Mouse (Mus musculus) heart, adult 18-20 months (tissue): ENCODE measurements around the gene Defb42. TPM values are rescaled to one million over a fixed set of nuclear protein-coding genes. Genes with fewer than 3 reads are reported as not detected.
A peak's percentile ranks its signal among the peaks of the same experiment; 100 is the strongest.

ENCODE experiments used
- DNase-seq, 2 experiments: peaks; one replicate each; pipeline ENCODE4 v3.0.0; 2021 to 2022; ENCODE audit warnings: mixed read lengths in 1 of 2
- long read RNA-seq, 2 experiments: library from polyadenylated mRNA; stranded (forward); transcript quantifications; one replicate each; pipeline ENCODE4 v2.0.0; 2021
- total RNA-seq, 2 experiments: library from RNA; stranded (reverse); gene quantifications; 2 replicates each; pipeline ENCODE4 v1.2.3; 2021

Defb42 gene
- under 1 TPM in 1 of 2 experiments, not detected in 1; 0.22 TPM for total RNA-seq
- long read RNA-seq, experiment 1 = 0 reads
- long read RNA-seq, experiment 2 = 0 reads

- DNase-seq = no peak
Measured at GRCm38 (mm10) chr14:63046691-63047090, at the start of gene Defb42. Gene Defb42, plus strand, starts transcription at chr14:63046991.

- DNase-seq = no peak
Measured at GRCm38 (mm10) chr14:62997777-62998176, 49.0 kb upstream of the Defb42 start, which contains the start of gene Defb47. Gene Defb47, plus strand, starts transcription at chr14:62998077.

- DNase-seq = no peak
Measured at GRCm38 (mm10) chr14:62998977-62999376, 47.8 kb upstream of the Defb42 start.

- DNase-seq = no peak
Measured at GRCm38 (mm10) chr14:63002588-63002987, 44.2 kb upstream of the Defb42 start.

- DNase-seq = no peak
Measured at GRCm38 (mm10) chr14:63011471-63011870, 35.3 kb upstream of the Defb42 start, which contains the start of gene Defb43. Gene Defb43, plus strand, starts transcription at chr14:63011771.

GRCm38 (mm10) chr14:63013082-63013481 lies 33.7 kb upstream of the Defb42 start:
- DNase-seq = no peak

- no peak for DNase-seq
Measured at GRCm38 (mm10) chr14:63014667-63015066, 32.1 kb upstream of the Defb42 start.

- DNase-seq = no peak
Measured at GRCm38 (mm10) chr14:63020524-63021156, 26.2 kb upstream of the Defb42 start.

- no peak for DNase-seq
Measured at GRCm38 (mm10) chr14:63049910-63050370, 3.1 kb downstream of the Defb42 start, which contains the start of gene Defb30. Gene Defb30, minus strand, starts transcription at chr14:63049960.

GRCm38 (mm10) chr14:63050769-63051168 lies 4.0 kb downstream of the Defb42 start:
- peak; percentile 64 to 88 for DNase-seq

GRCm38 (mm10) chr14:63054729-63055128 lies 7.9 kb downstream of the Defb42 start:
- peak; percentile 80 to 91 for DNase-seq

- DNase-seq = no peak
Measured at GRCm38 (mm10) chr14:63060361-63060760, 13.6 kb downstream of the Defb42 start.

- peak in 1 of 2 experiments; percentile 47 for DNase-seq
Measured at GRCm38 (mm10) chr14:63062184-63062583, 15.4 kb downstream of the Defb42 start.

- DNase-seq = no peak
Measured at GRCm38 (mm10) chr14:63065391-63065790, 18.6 kb downstream of the Defb42 start.

GRCm38 (mm10) chr14:63066630-63067310 lies 20.0 kb downstream of the Defb42 start:
- peak; percentile 85 to 92 for DNase-seq

GRCm38 (mm10) chr14:63067708-63068107 lies 20.9 kb downstream of the Defb42 start:
- peak; percentile 83 to 91 for DNase-seq

Other genes with a start within 250 kb of the Defb42 start
- gene Wdfy2, start 209.3 kb upstream of the Defb42 start, total RNA-seq = 1 to 10 TPM; 6.4 to 6.9 TPM
- gene Defb48, start 62.5 kb upstream of the Defb42 start, total RNA-seq = not detected
- gene Defb47, start 48.9 kb upstream of the Defb42 start, total RNA-seq = not detected
- not detected for gene Defb43, start 35.2 kb upstream of the Defb42 start, total RNA-seq
- gene Defb30, start 3.0 kb downstream of the Defb42 start, total RNA-seq = not detected